Mouse (Mus musculus) C2C12 (cell line): ENCODE measurements at regions not wholly inside any gene's neighbourhood (a gene's known extent, or its start where the extent isn't known, plus 50 kb on each side); places are given as distances from the start of the nearest gene placed in this dataset.

ENCODE experiments used
- CEBPB ChIP-seq: IDR thresholded peaks from one replicate; pipeline ENCODE4 v1.6.1; 2011; ENCODE audit warnings: low read depth, mild to moderate bottlenecking, control low read depth, moderate library complexity
- CTCF ChIP-seq: IDR thresholded peaks from one replicate; pipeline ENCODE4 v1.5.1; 2011; ENCODE audit not compliant: control insufficient read depth, insufficient read depth, insufficient read length
- FOSL1 ChIP-seq: IDR thresholded peaks from one replicate; pipeline ENCODE4 v1.8.0; 2011; ENCODE audit warnings: mild to moderate bottlenecking, low read length; ENCODE audit not compliant: poor library complexity, insufficient read depth, severe bottlenecking
- MAX ChIP-seq: IDR thresholded peaks from one replicate; pipeline ENCODE4 v1.6.1; 2011; ENCODE audit warnings: mild to moderate bottlenecking, control low read depth
- MYOD1 ChIP-seq: IDR thresholded peaks from one replicate; pipeline ENCODE4 v1.6.1; 2011; ENCODE audit warnings: low read depth; ENCODE audit not compliant: control insufficient read depth, insufficient read length
- MYOG ChIP-seq: IDR thresholded peaks from one replicate; pipeline ENCODE4 v1.6.1; 2011; ENCODE audit not compliant: control insufficient read depth, insufficient read length; ENCODE audit errors: extremely low read depth
- USF1 ChIP-seq: IDR thresholded peaks from one replicate; pipeline ENCODE4 v1.6.1; 2011; ENCODE audit warnings: low read depth, mild to moderate bottlenecking, control low read depth, moderate library complexity

DNA sequence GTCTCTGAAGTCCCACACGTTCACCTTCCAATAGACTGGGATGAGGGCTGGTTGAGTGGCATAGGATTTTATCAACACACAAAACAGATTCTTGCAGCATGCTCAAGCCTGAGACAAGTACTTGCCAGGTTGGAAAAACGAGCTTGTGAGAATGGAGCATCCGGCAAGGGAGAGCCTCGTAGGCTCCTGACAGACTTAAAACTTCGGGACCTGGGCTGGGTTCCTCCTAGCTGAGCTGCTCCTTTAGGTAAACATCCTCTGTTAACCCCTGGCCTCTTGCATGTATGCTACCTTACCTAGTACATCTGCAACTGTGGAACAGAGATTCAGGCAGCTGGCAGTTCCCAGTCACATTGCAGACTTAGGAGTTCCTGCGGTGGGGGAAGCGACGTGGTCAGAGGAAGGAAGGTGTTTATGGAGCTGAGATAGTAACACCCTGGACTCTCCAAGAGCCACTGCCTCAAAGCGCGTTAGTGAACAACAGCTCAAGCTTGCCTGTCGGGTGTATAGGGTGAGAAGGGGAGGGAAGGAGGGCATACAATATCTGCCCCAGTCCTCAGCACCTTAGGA is 83.8 kb downstream of the Pdcl3 start:
- no peak for TF ChIP-seq CTCF
- TF ChIP-seq USF1: no peak
- TF ChIP-seq MYOG: no peak
- no peak for TF ChIP-seq FOSL1
- no peak for TF ChIP-seq MAX
- no peak for TF ChIP-seq MYOD1
- TF ChIP-seq CEBPB: no peak
